Mouse (Mus musculus) embryonic facial prominence, embryonic 11.5 days (tissue): ENCODE data around the gene Igf2. TPM values are rescaled to one million over a fixed set of nuclear protein-coding genes. Genes with fewer than 3 reads are reported as not detected.

Experiments used
- ATAC-seq: fragments of 200-750 bp; cut with Nextera tagmentation; replicated peaks from 2 replicates; pipeline ENCODE4 v1.8.0; 2017; ENCODE audit warnings: low read depth; ENCODE audit not compliant: insufficient number of reproducible peaks, low FRiP score, low TSS enrichment
- DNase-seq: peaks from one replicate; pipeline ENCODE4 v3.0.0-alpha.2; 2015; ENCODE audit warnings: low spot score
- H3K27ac ChIP-seq: fragments of 300-500 bp; sonication (generic); replicated peaks from 2 replicates; pipeline ENCODE4 v1.5.1; 2014; ENCODE audit warnings: mild to moderate bottlenecking, low read depth, low read length, control low read depth
- H3K27me3 ChIP-seq: fragments of 300-500 bp; sonication (generic); 2 replicates; pipeline ENCODE4 v1.6.1; 2014; ENCODE audit warnings: mild to moderate bottlenecking, low read length, moderate library complexity, mixed read lengths; ENCODE audit not compliant: control insufficient read depth, insufficient read depth
- H3K36me3 ChIP-seq: fragments of 300-500 bp; sonication (generic); replicated peaks from 2 replicates; pipeline ENCODE4 v1.6.1; 2014; ENCODE audit warnings: low read depth, mild to moderate bottlenecking, low read length, moderate library complexity, mixed read lengths; ENCODE audit not compliant: control insufficient read depth, insufficient read depth
- H3K4me1 ChIP-seq: fragments of 300-500 bp; sonication (generic); 2 replicates; pipeline ENCODE4 v1.6.1; 2014; ENCODE audit warnings: low read length, mixed read lengths; ENCODE audit not compliant: control insufficient read depth, insufficient read depth
- H3K4me2 ChIP-seq: fragments of 300-500 bp; sonication (generic); 2 replicates; pipeline ENCODE4 v1.6.1; 2014; ENCODE audit warnings: low read depth, mild to moderate bottlenecking, control low read depth, low read length, moderate library complexity
- H3K4me3 ChIP-seq: fragments of 300-500 bp; sonication (generic); 2 replicates; pipeline ENCODE4 v1.5.1; 2014; ENCODE audit warnings: low read depth, low read length, control low read depth
- H3K9ac ChIP-seq: fragments of 300-500 bp; sonication (generic); replicated peaks from 2 replicates; pipeline ENCODE4 v1.6.1; 2014; ENCODE audit warnings: mild to moderate bottlenecking, control low read depth, low read length
- H3K9me3 ChIP-seq: fragments of 300-500 bp; sonication (generic); replicated peaks from 2 replicates; pipeline ENCODE4 v1.6.1; 2016; ENCODE audit warnings: mild to moderate bottlenecking, low read length, inconsistent platforms, mixed read lengths; ENCODE audit not compliant: control insufficient read depth
- WGBS: fragments of 180-500 bp; shearing (Covaris S2); extraction: QIAGEN DNeasy Blood & Tissue Kit; methylation state at CpG from one replicate; pipeline ENCODE4 v1.1.7; 2014; 5-methylcytosine and 5-hydroxymethylcytosine counted together
- polyA plus RNA-seq: library from polyadenylated mRNA; unstranded; fragments of >200 nt; fragmentation: Nextera tagmentation; extraction: Ambion mirVana; gene quantifications from 2 replicates; pipeline ENCODE4 v1.2.1, GENCODE M21; 2014

Gene Igf2
- polyA plus RNA-seq, 1 experiment from 2014 or later, result 313 TPM

DNA sequence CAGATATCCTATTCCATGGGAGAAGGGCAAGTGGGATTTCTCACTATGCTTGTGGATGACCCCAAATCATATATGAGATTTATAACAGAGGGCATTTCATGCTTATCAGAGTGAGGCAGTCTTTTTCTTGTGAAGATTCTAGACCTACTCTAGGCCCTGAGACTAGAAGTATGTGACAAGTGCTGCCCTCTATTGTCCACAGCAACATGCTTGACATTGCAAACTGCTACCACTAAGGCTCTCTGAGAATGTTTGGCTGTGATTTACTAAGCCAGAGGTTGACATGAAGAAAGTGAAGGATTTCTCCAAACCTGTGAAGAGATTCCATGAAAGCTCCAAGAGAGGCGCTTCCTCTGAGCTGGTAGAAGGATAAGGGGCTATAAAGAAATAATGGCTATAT lies 4.5 kb upstream of the Igf2 start:
- no peak overlapping the region for H3K9ac ChIP-seq
- peaks cover 1% of the 10 kb centered on the region; the same call in 1 of the 2 replicates for H3K27me3 ChIP-seq
- WGBS, result 86% methylated on average over 1 of the region's 1 CpGs
- H3K4me3 ChIP-seq, result no peak overlapping the region
- no peaks in the 10 kb centered on the region for H3K4me1 ChIP-seq
- H3K27ac ChIP-seq, result no peak overlapping the region
- ATAC-seq (no peak), DNase-seq (no peak)
- H3K4me2 ChIP-seq, result no peak overlapping the region
- H3K36me3 ChIP-seq, result no peaks in the 10 kb centered on the region
- peaks cover 10% of the 10 kb centered on the region for H3K9me3 ChIP-seq

DNA sequence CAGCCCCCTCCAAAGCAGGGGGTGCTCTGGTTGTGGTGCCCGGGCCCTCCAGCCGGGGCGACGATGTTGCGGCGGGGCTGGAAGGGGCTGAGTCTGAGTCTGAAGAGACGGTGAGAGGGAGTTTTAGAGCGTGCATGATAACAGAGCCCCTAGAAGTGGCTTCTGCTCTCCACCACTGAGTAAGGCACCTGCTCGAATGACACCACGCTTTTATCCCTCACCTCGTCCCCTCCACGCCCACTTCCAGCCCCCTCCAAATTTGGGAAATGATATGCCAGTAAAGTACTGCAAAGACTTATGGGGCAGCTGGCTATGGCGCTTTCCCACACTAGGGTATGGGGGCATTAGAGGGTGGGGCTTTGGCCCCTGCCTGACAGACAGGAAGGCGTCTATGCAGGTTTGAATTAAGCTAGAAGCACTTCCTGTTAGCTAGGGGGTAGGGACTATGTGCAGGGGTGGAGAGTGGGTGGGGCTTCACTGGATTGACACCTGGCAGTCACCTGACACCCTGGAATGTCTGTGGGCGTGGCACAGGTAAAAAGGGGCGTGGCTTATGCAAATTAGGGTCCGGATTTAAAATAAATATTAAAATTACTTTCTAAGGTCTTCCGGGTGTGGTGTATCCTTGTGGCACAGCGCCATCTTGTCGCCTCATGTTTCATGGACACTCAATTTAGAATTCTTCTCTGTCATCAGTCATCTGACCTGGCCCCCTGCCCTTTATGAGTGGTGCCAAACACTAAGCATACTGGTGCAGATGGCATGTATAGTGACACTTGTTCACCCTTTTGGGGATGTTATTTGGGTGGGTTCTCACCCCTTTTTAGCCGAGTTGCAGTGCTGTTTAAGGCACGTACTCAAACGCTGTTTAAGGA lies 3.4 kb upstream of the Igf2 start, which contains the start of gene Gm49394:
TSS of gene Gm49394 (minus strand) at position 192 of the 875 bp plus-strand sequence.
- Histone ChIP-seq H3K9me3 (peaks cover 10% of the 10 kb centered on the region), H3K4me1 (no peaks in the 10 kb centered on the region), H3K27me3 (peaks cover 11% of the 10 kb centered on the region), H3K4me3 (no peak within 1 kb of the TSS), H3K4me2 (no peak within 1 kb of the TSS), H3K36me3 (no peaks in the 10 kb centered on the region), H3K9ac (no peak within 1 kb of the TSS), H3K27ac (no peak within 1 kb of the TSS)
- WGBS, result 83% methylated on average over 23 of the region's 23 CpGs
- DNase-seq (no peak), ATAC-seq (no peak)

DNA sequence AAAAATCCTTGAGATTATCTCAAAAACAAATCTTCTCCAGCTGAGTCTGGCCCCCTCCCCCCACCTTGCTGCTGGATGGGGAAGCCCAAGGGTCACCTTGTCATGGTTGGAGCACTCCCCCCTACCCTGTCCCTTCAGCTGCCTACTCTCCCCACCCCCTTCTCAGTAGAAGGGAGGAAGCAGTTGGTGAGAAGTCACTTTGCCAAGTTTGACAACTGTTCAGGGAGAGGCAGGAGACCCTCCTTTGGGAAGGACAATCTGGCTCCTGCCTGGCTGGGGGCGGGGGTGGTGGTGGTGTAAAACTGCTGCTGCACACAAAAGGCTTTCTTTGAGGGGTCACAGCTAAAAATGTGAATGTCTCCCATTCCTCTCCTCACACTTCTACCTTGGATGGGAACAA lies 1.7 kb upstream of the Igf2 start:
- Histone ChIP-seq H3K4me1 (no peaks in the 10 kb centered on the region), H3K4me3 (no peak overlapping the region), H3K9me3 (peaks cover 10% of the 10 kb centered on the region), H3K36me3 (no peaks in the 10 kb centered on the region), H3K27ac (no peak overlapping the region), H3K4me2 (no peak overlapping the region), H3K9ac (no peak overlapping the region), H3K27me3 (peaks cover 23% of the 10 kb centered on the region)
- ATAC-seq (no peak), DNase-seq (no peak)
- WGBS, result 74% methylated on average over 1 of the region's 1 CpGs

DNA sequence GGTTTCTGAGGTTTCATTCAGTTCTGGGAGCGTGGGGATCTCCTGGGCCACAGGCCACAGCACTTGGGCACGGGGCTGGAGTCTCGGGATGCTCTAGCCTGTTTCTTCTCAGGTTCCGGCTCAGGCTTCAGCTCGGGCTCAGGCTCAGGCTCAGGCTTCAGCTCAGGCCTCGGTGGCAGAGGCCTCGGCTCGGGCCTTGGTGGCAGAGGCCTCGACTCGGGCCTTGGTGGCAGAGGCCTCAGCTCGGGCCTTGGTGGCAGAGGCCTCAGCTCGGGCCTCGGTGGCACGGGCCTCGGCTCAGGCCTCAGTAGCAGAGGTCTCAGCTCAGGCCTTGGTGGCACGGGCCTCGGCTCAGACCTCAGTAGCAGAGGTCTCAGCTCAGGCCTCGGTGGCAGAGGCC lies 905 bp upstream of the Igf2 start:
- Histone ChIP-seq H3K4me1 (no peaks in the 10 kb centered on the region), H3K36me3 (no peaks in the 10 kb centered on the region), H3K9ac (no peak overlapping the region), H3K27ac (no peak overlapping the region), H3K4me3 (no peak overlapping the region), H3K27me3 (peaks cover 27% of the 10 kb centered on the region), H3K4me2 (no peak overlapping the region), H3K9me3 (peaks cover 10% of the 10 kb centered on the region)
- ATAC-seq (no peak), DNase-seq (no peak)
- 93% methylated on average over 18 of the region's 18 CpGs for WGBS

DNA sequence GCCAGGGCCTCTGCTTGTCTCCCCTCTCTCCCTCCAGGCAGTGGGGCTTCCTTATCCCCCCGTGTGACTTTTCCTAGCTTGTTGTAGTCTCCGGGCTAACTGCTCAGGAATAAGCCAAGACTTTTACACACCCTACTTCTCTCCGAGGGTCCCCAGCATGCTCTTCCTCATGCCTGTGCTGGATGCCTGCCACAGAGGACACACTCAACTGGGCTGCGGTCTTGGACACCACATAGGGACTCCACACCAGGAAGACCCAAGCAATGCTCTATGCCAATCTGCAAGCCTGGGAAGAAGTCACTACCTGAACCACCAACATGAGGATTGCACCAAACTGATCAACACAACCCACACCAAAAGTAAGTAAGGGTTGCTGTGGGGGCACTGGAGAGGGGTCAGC lies 507 bp downstream of the Igf2 start:
- Histone ChIP-seq H3K27me3 (peaks cover 30% of the 10 kb centered on the region), H3K4me2 (no peak overlapping the region), H3K4me3 (no peak overlapping the region), H3K4me1 (no peaks in the 10 kb centered on the region), H3K9me3 (peaks cover 10% of the 10 kb centered on the region), H3K27ac (no peak overlapping the region), H3K9ac (no peak overlapping the region), H3K36me3 (no peaks in the 10 kb centered on the region)
- DNase-seq (no peak), ATAC-seq (no peak)
- 72% methylated on average over 4 of the region's 4 CpGs for WGBS

DNA sequence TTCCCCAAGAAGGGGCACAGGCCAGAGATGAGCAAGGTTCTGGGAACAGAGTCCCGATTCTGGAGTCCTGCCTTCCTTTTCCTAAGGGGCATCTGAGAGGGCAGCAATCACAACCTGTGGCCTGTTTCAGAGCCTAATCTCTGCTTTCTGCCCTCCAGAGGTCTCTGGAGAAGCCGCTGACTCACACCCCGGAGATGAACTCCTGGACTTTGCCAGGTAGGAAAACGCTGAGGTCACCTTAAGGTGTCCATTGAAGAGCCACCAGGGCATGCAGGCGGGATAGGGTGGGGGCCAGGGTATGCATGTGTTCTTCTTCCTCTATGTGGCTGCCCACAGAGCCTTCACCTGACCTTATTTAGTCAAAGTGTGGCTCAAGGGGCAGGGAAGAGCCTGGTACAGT lies 1.3 kb downstream of the Igf2 start:
- H3K27ac ChIP-seq, result no peak overlapping the region
- no peaks in the 10 kb centered on the region for H3K36me3 ChIP-seq
- no peak overlapping the region for H3K9ac ChIP-seq
- ATAC-seq (no peak), DNase-seq (no peak)
- H3K27me3 ChIP-seq, result peaks cover 38% of the 10 kb centered on the region
- peaks cover 9% of the 10 kb centered on the region for H3K9me3 ChIP-seq
- no peak overlapping the region for H3K4me2 ChIP-seq
- 52% methylated on average over 5 of the region's 5 CpGs for WGBS
- peaks cover 2% of the 10 kb centered on the region; the same call in 1 of the 2 replicates for H3K4me1 ChIP-seq
- no peak overlapping the region for H3K4me3 ChIP-seq

DNA sequence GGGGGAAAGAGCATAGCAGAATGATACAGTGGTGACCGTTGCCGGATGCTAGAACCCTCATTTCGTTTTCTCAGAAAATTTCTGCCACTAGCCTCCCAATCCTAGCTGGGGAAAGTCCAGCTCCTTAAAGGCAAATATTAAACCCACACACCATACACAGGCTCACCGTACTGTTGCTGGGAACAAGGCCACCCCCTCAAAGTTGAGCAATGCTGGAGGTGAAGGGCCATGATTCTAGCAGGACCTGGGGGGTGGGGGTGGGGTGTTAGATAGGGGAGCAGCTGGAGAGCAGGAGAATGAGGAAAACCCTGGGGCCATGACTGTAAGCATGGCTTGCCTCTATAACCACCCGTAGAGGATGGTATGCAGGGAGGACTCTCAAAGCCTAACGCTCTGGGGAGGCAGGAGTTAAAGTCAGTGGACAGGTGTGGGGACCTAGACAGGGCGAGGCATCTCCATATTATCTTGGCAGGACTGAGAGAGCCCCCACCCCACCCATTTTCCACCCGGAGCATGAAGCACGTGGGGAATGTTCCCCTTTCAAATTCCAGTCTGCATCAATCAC lies 2.1 kb downstream of the Igf2 start:
- DNase-seq, result no peak
- H3K4me3 ChIP-seq, result peak overlapping the region; percentile 31
- WGBS, result 4% methylated on average over 9 of the region's 9 CpGs

DNA sequence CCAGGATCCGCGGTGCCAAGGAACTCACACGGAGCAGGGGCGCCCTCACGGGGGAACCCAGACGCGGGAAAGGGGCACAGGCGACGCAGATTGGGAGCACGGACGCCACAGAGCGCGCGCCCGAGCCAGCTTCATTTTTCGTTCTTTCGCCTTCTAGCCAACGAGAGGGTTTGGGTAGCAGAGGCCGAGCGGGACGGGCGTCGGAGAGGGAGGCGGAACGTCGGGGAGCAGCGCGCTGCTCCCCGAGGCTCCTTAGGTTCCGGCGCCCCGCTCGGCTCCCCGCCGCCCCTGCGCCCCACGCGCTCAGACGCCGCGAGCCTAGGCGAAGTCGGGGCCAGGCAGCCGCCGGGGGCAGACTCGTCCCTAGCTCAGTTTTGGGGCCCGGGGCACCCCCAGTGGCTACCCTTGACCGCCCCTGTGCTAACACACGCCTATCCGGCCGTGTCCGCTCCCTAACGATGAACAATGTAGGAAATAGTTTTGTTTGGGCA lies 2.6 kb downstream of the Igf2 start:
- Histone ChIP-seq H3K36me3 (no peaks in the 10 kb centered on the region), H3K4me2 (peak overlapping the region; percentile 64), H3K27me3 (peaks cover 52% of the 10 kb centered on the region), H3K27ac (0 out of 2 replicates have a peak overlapping the region, but pooled peaks have one; percentile 17), H3K9ac (peak overlapping the region; percentile 63), H3K4me1 (peaks cover 2% of the 10 kb centered on the region; the same call in 1 of the 2 replicates), H3K9me3 (no peaks in the 10 kb centered on the region), H3K4me3 (peak overlapping the region; percentile 31)
- no peak for ATAC-seq
- DNase-seq, result peak; percentile 39
- WGBS, result under 1% methylated on average over 48 of the region's 53 CpGs

More for the DNA sequence above, 2.1 kb downstream of the Igf2 start:
- Histone ChIP-seq H3K27me3 (peaks cover 46% of the 10 kb centered on the region), H3K9ac (peak overlapping the region; percentile 63), H3K36me3 (no peaks in the 10 kb centered on the region), H3K4me1 (peaks cover 2% of the 10 kb centered on the region; the same call in 1 of the 2 replicates), H3K27ac (no peak overlapping the region), H3K4me2 (peak overlapping the region; percentile 64), H3K9me3 (peaks cover 1% of the 10 kb centered on the region)
- peak; percentile 21; the same call in 1 of the 2 replicates for ATAC-seq
